Mouse (Mus musculus) kidney, embryonic 15.5 days (tissue): Measurements from ENCODE around the gene Fyn. TPM values are rescaled to one million over a fixed set of nuclear protein-coding genes. Genes with fewer than 3 reads are reported as not detected.

ENCODE experiments used
- ATAC-seq: fragments of 200-750 bp; cut with Nextera tagmentation; replicated peaks from 2 replicates; pipeline ENCODE4 v1.8.0; 2017; ENCODE audit warnings: moderate TSS enrichment; ENCODE audit not compliant: low FRiP score
- H3K27ac ChIP-seq: fragments of 300-500 bp; sonication (generic); 2 replicates; pipeline ENCODE4 v1.5.1; 2015; ENCODE audit warnings: mild to moderate bottlenecking, inconsistent platforms
- H3K27me3 ChIP-seq: fragments of 300-500 bp; sonication (generic); 2 replicates; pipeline ENCODE4 v1.6.1; 2015; ENCODE audit warnings: inconsistent platforms
- H3K36me3 ChIP-seq: fragments of 300-500 bp; sonication (generic); 2 replicates; pipeline ENCODE4 v1.6.1; 2015; ENCODE audit warnings: inconsistent platforms
- H3K4me1 ChIP-seq: fragments of 300-500 bp; sonication (generic); 2 replicates; pipeline ENCODE4 v1.6.1; 2015; ENCODE audit warnings: inconsistent platforms
- H3K4me2 ChIP-seq: fragments of 300-500 bp; sonication (generic); 2 replicates; pipeline ENCODE4 v1.6.1; 2015; ENCODE audit warnings: moderate library complexity, mild to moderate bottlenecking, inconsistent platforms
- H3K4me3 ChIP-seq: fragments of 300-500 bp; sonication (generic); replicated peaks from 2 replicates; pipeline ENCODE4 v1.5.1; 2015; ENCODE audit warnings: mild to moderate bottlenecking, inconsistent platforms
- H3K9ac ChIP-seq: fragments of 300-500 bp; sonication (generic); 2 replicates; pipeline ENCODE4 v1.6.1; 2015; ENCODE audit warnings: mild to moderate bottlenecking, inconsistent platforms
- H3K9me3 ChIP-seq: fragments of 300-500 bp; sonication (generic); replicated peaks from 2 replicates; pipeline ENCODE4 v1.6.1; 2016; ENCODE audit warnings: inconsistent platforms
- WGBS: fragments of 180-500 bp; shearing (Covaris S2); methylation state at CpG from one replicate; pipeline ENCODE4 v1.1.7; 2015; ENCODE audit warnings: mixed read lengths; 5-methylcytosine and 5-hydroxymethylcytosine counted together
- polyA plus RNA-seq: library from polyadenylated mRNA; unstranded; fragments of >200 nt; fragmentation: Nextera tagmentation; extraction: Ambion mirVana; gene quantifications from 2 replicates; pipeline ENCODE4 v1.2.1, GENCODE M21; 2015

The Fyn gene
- polyA plus RNA-seq, 1 experiment from 2014 or later: 26.2 TPM

- H3K27me3 ChIP-seq: no peaks in the 10 kb centered on the region
- H3K9me3 ChIP-seq: no peaks in the 10 kb centered on the region
- 39% methylated on average over 6 of the region's 6 CpGs for WGBS
- no peak overlapping the region for H3K4me2 ChIP-seq
- ATAC-seq: peak; percentile 75; the same call in 1 of the 2 replicates
- peaks cover 41% of the 10 kb centered on the region for H3K4me1 ChIP-seq
- peak overlapping the region; percentile 30; the same call in 1 of the 2 replicates for H3K27ac ChIP-seq
- H3K36me3 ChIP-seq: no peaks in the 10 kb centered on the region
- H3K4me3 ChIP-seq: no peak overlapping the region
- no peak overlapping the region for H3K9ac ChIP-seq
Measured at GRCm38 (mm10) chr10:39467317-39467716, 98.7 kb downstream of the Fyn start.

GRCm38 (mm10) chr10:39467821-39468220 is 99.2 kb downstream of the Fyn start:
- no peak overlapping the region for H3K4me3 ChIP-seq
- no peak overlapping the region for H3K4me2 ChIP-seq
- 81% methylated on average over 7 of the region's 7 CpGs for WGBS
- peak overlapping the region; percentile 30; the same call in 1 of the 2 replicates for H3K27ac ChIP-seq
- no peaks in the 10 kb centered on the region for H3K9me3 ChIP-seq
- H3K36me3 ChIP-seq: no peaks in the 10 kb centered on the region
- no peaks in the 10 kb centered on the region for H3K27me3 ChIP-seq
- no peak overlapping the region for H3K9ac ChIP-seq
- ATAC-seq: no peak
- H3K4me1 ChIP-seq: peaks cover 37% of the 10 kb centered on the region

GRCm38 (mm10) chr10:39468576-39468975 is 99.9 kb downstream of the Fyn start:
- no peak overlapping the region for H3K4me3 ChIP-seq
- no peak overlapping the region for H3K9ac ChIP-seq
- no peak overlapping the region for H3K27ac ChIP-seq
- H3K36me3 ChIP-seq: no peaks in the 10 kb centered on the region
- H3K27me3 ChIP-seq: no peaks in the 10 kb centered on the region
- WGBS: 85% methylated on average over 3 of the region's 3 CpGs
- no peak overlapping the region for H3K4me2 ChIP-seq
- no peak for ATAC-seq
- H3K9me3 ChIP-seq: no peaks in the 10 kb centered on the region
- peaks cover 35% of the 10 kb centered on the region for H3K4me1 ChIP-seq

GRCm38 (mm10) chr10:39469341-39469740 is 100.7 kb downstream of the Fyn start:
- peaks cover 34% of the 10 kb centered on the region for H3K4me1 ChIP-seq
- ATAC-seq: no peak
- 70% methylated on average over 7 of the region's 7 CpGs for WGBS

GRCm38 (mm10) chr10:39470321-39470720 is 101.7 kb downstream of the Fyn start:
- WGBS: 81% methylated on average over 7 of the region's 7 CpGs
- Histone ChIP-seq H3K4me3 (no peak overlapping the region), H3K9ac (no peak overlapping the region), H3K27ac (no peak overlapping the region), H3K36me3 (no peaks in the 10 kb centered on the region), H3K9me3 (no peaks in the 10 kb centered on the region), H3K4me2 (no peak overlapping the region), H3K4me1 (peaks cover 34% of the 10 kb centered on the region), H3K27me3 (no peaks in the 10 kb centered on the region)
- no peak for ATAC-seq

More at GRCm38 (mm10) chr10:39469341-39469740, 100.7 kb downstream of the Fyn start:
- H3K9me3 ChIP-seq: no peaks in the 10 kb centered on the region
- H3K9ac ChIP-seq: no peak overlapping the region
- no peak overlapping the region for H3K4me2 ChIP-seq
- no peaks in the 10 kb centered on the region for H3K36me3 ChIP-seq
- H3K4me3 ChIP-seq: no peak overlapping the region
- no peak overlapping the region for H3K27ac ChIP-seq
- no peaks in the 10 kb centered on the region for H3K27me3 ChIP-seq

- H3K9me3 ChIP-seq: no peaks in the 10 kb centered on the region
- no peak for ATAC-seq
- no peak overlapping the region for H3K27ac ChIP-seq
Measured at GRCm38 (mm10) chr10:39471040-39471713, 102.5 kb downstream of the Fyn start.

GRCm38 (mm10) chr10:39471714-39472531 is 103.3 kb downstream of the Fyn start:
- 58% methylated on average over 15 of the region's 15 CpGs for WGBS
- Histone ChIP-seq H3K4me1 (peaks cover 32% of the 10 kb centered on the region), H3K4me2 (no peak overlapping the region), H3K36me3 (no peaks in the 10 kb centered on the region), H3K9me3 (no peaks in the 10 kb centered on the region), H3K27ac (no peak overlapping the region), H3K9ac (no peak overlapping the region), H3K4me3 (no peak overlapping the region), H3K27me3 (no peaks in the 10 kb centered on the region)
- ATAC-seq: no peak

More at GRCm38 (mm10) chr10:39471040-39471713, 102.5 kb downstream of the Fyn start:
- Histone ChIP-seq H3K4me3 (no peak overlapping the region), H3K9ac (no peak overlapping the region), H3K36me3 (no peaks in the 10 kb centered on the region), H3K4me1 (peaks cover 34% of the 10 kb centered on the region), H3K27me3 (no peaks in the 10 kb centered on the region), H3K4me2 (no peak overlapping the region)
- 78% methylated on average over 7 of the region's 7 CpGs for WGBS

GRCm38 (mm10) chr10:39472923-39473322 is 104.3 kb downstream of the Fyn start:
- Histone ChIP-seq H3K4me2 (no peak overlapping the region), H3K9ac (no peak overlapping the region), H3K27me3 (no peaks in the 10 kb centered on the region), H3K27ac (no peak overlapping the region), H3K36me3 (no peaks in the 10 kb centered on the region), H3K9me3 (no peaks in the 10 kb centered on the region), H3K4me1 (peaks cover 23% of the 10 kb centered on the region), H3K4me3 (no peak overlapping the region)
- no peak for ATAC-seq
- 63% methylated on average over 7 of the region's 7 CpGs for WGBS

GRCm38 (mm10) chr10:39479361-39479760 is 110.7 kb downstream of the Fyn start:
- WGBS: 82% methylated on average over 1 of the region's 1 CpGs
- H3K9ac ChIP-seq: no peak overlapping the region
- H3K4me3 ChIP-seq: no peak overlapping the region
- peaks cover 5% of the 10 kb centered on the region for H3K4me1 ChIP-seq
- no peak overlapping the region for H3K4me2 ChIP-seq
- H3K27ac ChIP-seq: no peak overlapping the region
- no peaks in the 10 kb centered on the region for H3K27me3 ChIP-seq
- ATAC-seq: no peak
- H3K9me3 ChIP-seq: no peaks in the 10 kb centered on the region
- H3K36me3 ChIP-seq: 0 out of 2 replicates have a peak, but pooled peaks cover 3% of the 10 kb centered on the region

- Histone ChIP-seq H3K27ac (peak overlapping the region; percentile 13; the same call in 1 of the 2 replicates), H3K9ac (no peak overlapping the region), H3K4me1 (peaks cover 43% of the 10 kb centered on the region), H3K9me3 (no peaks in the 10 kb centered on the region), H3K27me3 (no peaks in the 10 kb centered on the region), H3K36me3 (0 out of 2 replicates have a peak, but pooled peaks cover 3% of the 10 kb centered on the region), H3K4me2 (0 out of 2 replicates have a peak overlapping the region, but pooled peaks have one; percentile 10), H3K4me3 (no peak overlapping the region)
- ATAC-seq: no peak
- 17% methylated on average over 8 of the region's 8 CpGs for WGBS
Measured at GRCm38 (mm10) chr10:39484382-39484826, 115.7 kb downstream of the Fyn start.

GRCm38 (mm10) chr10:39484892-39485291 is 116.2 kb downstream of the Fyn start:
- 0 out of 2 replicates have a peak overlapping the region, but pooled peaks have one; percentile 10 for H3K4me2 ChIP-seq
- peak overlapping the region; percentile 13; the same call in 1 of the 2 replicates for H3K27ac ChIP-seq
- H3K9ac ChIP-seq: no peak overlapping the region
- H3K9me3 ChIP-seq: no peaks in the 10 kb centered on the region
- H3K36me3 ChIP-seq: 0 out of 2 replicates have a peak, but pooled peaks cover 3% of the 10 kb centered on the region
- no peaks in the 10 kb centered on the region for H3K27me3 ChIP-seq
- WGBS: 28% methylated on average over 6 of the region's 6 CpGs
- peaks cover 44% of the 10 kb centered on the region for H3K4me1 ChIP-seq
- no peak for ATAC-seq
- H3K4me3 ChIP-seq: no peak overlapping the region

GRCm38 (mm10) chr10:39485939-39486338 is 117.3 kb downstream of the Fyn start:
- ATAC-seq: no peak
- WGBS: 75% methylated on average over 4 of the region's 4 CpGs
- Histone ChIP-seq H3K9me3 (no peaks in the 10 kb centered on the region), H3K4me1 (peaks cover 55% of the 10 kb centered on the region), H3K4me3 (no peak overlapping the region), H3K9ac (no peak overlapping the region), H3K27me3 (no peaks in the 10 kb centered on the region), H3K4me2 (no peak overlapping the region), H3K27ac (no peak overlapping the region), H3K36me3 (0 out of 2 replicates have a peak, but pooled peaks cover 3% of the 10 kb centered on the region)
